Mouse (Mus musculus) kidney, adult 2 months (tissue): ENCODE measurements around the gene Ncbp3. TPM values are rescaled to one million over a fixed set of nuclear protein-coding genes. Genes with fewer than 3 reads are reported as not detected.
A peak's percentile ranks its signal among the peaks of the same experiment; 100 is the strongest.

Source experiments
- DNase-seq: peaks from one replicate; pipeline ENCODE4 v3.0.0; 2021
- H3K27ac ChIP-seq: fragments of 200-500 bp; 2 replicates; pipeline ENCODE4 v1.5.1; 2012; ENCODE audit warnings: low read depth, low read length, control low read depth, inconsistent platforms; ENCODE audit not compliant: insufficient read depth
- H3K27me3 ChIP-seq: fragments of 200-500 bp; replicated peaks from 2 replicates; pipeline ENCODE4 v1.6.1; 2012; ENCODE audit warnings: mild to moderate bottlenecking, moderate library complexity, low read length, inconsistent platforms; ENCODE audit not compliant: control insufficient read depth, insufficient read depth
- H3K36me3 ChIP-seq: fragments of 200-500 bp; 2 replicates; pipeline ENCODE4 v1.6.1; 2012; ENCODE audit warnings: mild to moderate bottlenecking, moderate library complexity, low read length, inconsistent platforms; ENCODE audit not compliant: control insufficient read depth, insufficient read depth
- H3K4me1 ChIP-seq: fragments of 200-500 bp; 2 replicates; pipeline ENCODE4 v1.6.1; 2011; ENCODE audit warnings: low read length; ENCODE audit not compliant: control insufficient read depth, insufficient read depth
- H3K4me3 ChIP-seq: fragments of 200-500 bp; 2 replicates; pipeline ENCODE4 v1.5.1; 2011; ENCODE audit warnings: mild to moderate bottlenecking, low read depth, low read length, control low read depth; ENCODE audit not compliant: insufficient read depth
- CTCF ChIP-seq: fragments of 200-500 bp; conservative IDR thresholded peaks from 2 replicates; pipeline ENCODE4 v1.5.1; 2011; ENCODE audit warnings: low read depth, mild to moderate bottlenecking, control low read depth, low read length, moderate library complexity, mixed read lengths; ENCODE audit not compliant: insufficient read depth, insufficient read length
- POLR2A ChIP-seq: fragments of 200-500 bp; IDR thresholded peaks from one replicate; pipeline ENCODE4 v1.6.1; 2011; ENCODE audit warnings: low read depth, low read length, control low read depth
- WGBS: fragments of 180-500 bp; shearing (Covaris S2); methylation state at CpG from one replicate; pipeline ENCODE4 v1.1.7; 2018; 5-methylcytosine and 5-hydroxymethylcytosine counted together
- polyA plus RNA-seq: library from polyadenylated mRNA; depleted of rRNA; stranded (reverse); fragments of >200 nt; gene quantifications from 2 replicates; pipeline ENCODE4 v1.2.3, GENCODE M21; 2012

The Ncbp3 gene
- polyA plus RNA-seq, 1 experiment: 2.9 TPM

GRCm38 (mm10) chr11:73020953-73021800 is 26.4 kb upstream of the Ncbp3 start:
- TF ChIP-seq POLR2A (no peak), CTCF (no peak)
- H3K27me3 ChIP-seq: no peaks in the 10 kb centered on the region
- H3K4me3 ChIP-seq: no peak overlapping the region
- DNase-seq: no peak
- no peaks in the 10 kb centered on the region for H3K4me1 ChIP-seq
- no peak overlapping the region for H3K27ac ChIP-seq
- WGBS: 84% methylated on average over 7 of the region's 7 CpGs
- no peaks in the 10 kb centered on the region for H3K36me3 ChIP-seq

- TF ChIP-seq POLR2A: no peak
- TF ChIP-seq CTCF: no peak
- H3K36me3 ChIP-seq: no peaks in the 10 kb centered on the region
- H3K27ac ChIP-seq: no peak overlapping the region
- WGBS: 73% methylated on average over 9 of the region's 9 CpGs
- no peak overlapping the region for H3K4me3 ChIP-seq
- no peaks in the 10 kb centered on the region for H3K4me1 ChIP-seq
- no peaks in the 10 kb centered on the region for H3K27me3 ChIP-seq
- DNase-seq: no peak
Observed at GRCm38 (mm10) chr11:73023099-73023498, 24.5 kb upstream of the Ncbp3 start.

GRCm38 (mm10) chr11:73023827-73024226 is 23.8 kb upstream of the Ncbp3 start:
- H3K27ac ChIP-seq: no peak overlapping the region
- H3K27me3 ChIP-seq: no peaks in the 10 kb centered on the region
- DNase-seq: no peak
- no peaks in the 10 kb centered on the region for H3K4me1 ChIP-seq
- H3K36me3 ChIP-seq: no peaks in the 10 kb centered on the region
- H3K4me3 ChIP-seq: no peak overlapping the region
- WGBS: 79% methylated on average over 4 of the region's 4 CpGs
- TF ChIP-seq POLR2A (no peak), CTCF (no peak)

GRCm38 (mm10) chr11:73024236-73024904 is 23.2 kb upstream of the Ncbp3 start:
- Histone ChIP-seq H3K27ac (no peak overlapping the region), H3K4me3 (no peak overlapping the region), H3K36me3 (no peaks in the 10 kb centered on the region), H3K4me1 (no peaks in the 10 kb centered on the region), H3K27me3 (no peaks in the 10 kb centered on the region)
- 38% methylated on average over 7 of the region's 7 CpGs for WGBS
- TF ChIP-seq CTCF: no peak
- no peak for TF ChIP-seq POLR2A
- DNase-seq: peak; percentile 69

- no peak for DNase-seq
- no peaks in the 10 kb centered on the region for H3K4me1 ChIP-seq
- no peak overlapping the region for H3K27ac ChIP-seq
- WGBS: 67% methylated on average over 8 of the region's 8 CpGs
- H3K27me3 ChIP-seq: no peaks in the 10 kb centered on the region
- TF ChIP-seq CTCF: no peak
- no peak for TF ChIP-seq POLR2A
- H3K4me3 ChIP-seq: no peak overlapping the region
- no peaks in the 10 kb centered on the region for H3K36me3 ChIP-seq
Observed at GRCm38 (mm10) chr11:73026961-73027360, 20.6 kb upstream of the Ncbp3 start.

- H3K36me3 ChIP-seq: no peaks in the 10 kb centered on the region
- TF ChIP-seq CTCF (no peak), POLR2A (no peak)
- DNase-seq: peak; percentile 95
- no peaks in the 10 kb centered on the region for H3K4me1 ChIP-seq
- no peak overlapping the region for H3K27ac ChIP-seq
- no peaks in the 10 kb centered on the region for H3K27me3 ChIP-seq
- WGBS: 14% methylated on average over 20 of the region's 20 CpGs
- peak overlapping the region; percentile 16 for H3K4me3 ChIP-seq
Observed at GRCm38 (mm10) chr11:73030821-73031498, 16.6 kb upstream of the Ncbp3 start.

- 84% methylated on average over 5 of the region's 5 CpGs for WGBS
- TF ChIP-seq CTCF: no peak
- TF ChIP-seq POLR2A: no peak
- no peaks in the 10 kb centered on the region for H3K4me1 ChIP-seq
- no peak overlapping the region for H3K27ac ChIP-seq
- no peak overlapping the region for H3K4me3 ChIP-seq
- no peak for DNase-seq
- no peaks in the 10 kb centered on the region for H3K27me3 ChIP-seq
- no peaks in the 10 kb centered on the region for H3K36me3 ChIP-seq
Observed at GRCm38 (mm10) chr11:73031536-73031935, 16.0 kb upstream of the Ncbp3 start.
